Mouse (Mus musculus): Measurements from ENCODE around the gene Selenoi.

GRCm38 (mm10) chr5:30245861-30246416, 13.6 kb downstream of the Selenoi start:
- no peak for TF ChIP-seq MAFK (IDR thresholded peaks at IDR 0.05; ENCODE audit: borderline replicate concordance, low read depth, low read length)
- no peak for TF ChIP-seq TAL1 (IDR thresholded peaks at IDR 0.05; ENCODE audit: low read length)
- no peak for TF ChIP-seq CTCF (IDR thresholded peaks at IDR 0.05 in 2 of 3, conservative IDR thresholded peaks at IDR 0.05 in 1 of 3; ENCODE audit: control insufficient read depth in 1 of 3, insufficient read depth in 1 of 3, low read depth in 2 of 3, low read length in 3 of 3, poor library complexity in 1 of 3, severe bottlenecking in 1 of 3)
- TF ChIP-seq POLR2A (IDR thresholded peaks at IDR 0.05; ENCODE audit: control insufficient read depth in 1 of 2, insufficient read depth in 1 of 2, low read depth in 1 of 2, low read length in 2 of 2, poor library complexity in 1 of 2), result no peak
- TF ChIP-seq TCF12 (IDR thresholded peaks at IDR 0.05; ENCODE audit: low read depth, low read length), result no peak
- no peak for TF ChIP-seq ZC3H11A (IDR thresholded peaks at IDR 0.05; ENCODE audit: low read depth, low read length)

Measured in MEL (cell line).